Mouse (Mus musculus) central nervous system, embryonic 18 days (tissue): Measurements from ENCODE around the gene Cntd1. TPM values are rescaled to one million over a fixed set of nuclear protein-coding genes. Genes with fewer than 3 reads are reported as not detected.

Experiments used
- polyA plus RNA-seq: library from polyadenylated mRNA; depleted of rRNA; stranded (reverse); fragments of >200 nt; gene quantifications from 2 replicates; pipeline ENCODE4 v1.2.3, GENCODE M21; 2012; rRNA removed

Cntd1 gene
- 0.66 and 0.69 TPM in 2 replicates for polyA plus RNA-seq

DNA sequence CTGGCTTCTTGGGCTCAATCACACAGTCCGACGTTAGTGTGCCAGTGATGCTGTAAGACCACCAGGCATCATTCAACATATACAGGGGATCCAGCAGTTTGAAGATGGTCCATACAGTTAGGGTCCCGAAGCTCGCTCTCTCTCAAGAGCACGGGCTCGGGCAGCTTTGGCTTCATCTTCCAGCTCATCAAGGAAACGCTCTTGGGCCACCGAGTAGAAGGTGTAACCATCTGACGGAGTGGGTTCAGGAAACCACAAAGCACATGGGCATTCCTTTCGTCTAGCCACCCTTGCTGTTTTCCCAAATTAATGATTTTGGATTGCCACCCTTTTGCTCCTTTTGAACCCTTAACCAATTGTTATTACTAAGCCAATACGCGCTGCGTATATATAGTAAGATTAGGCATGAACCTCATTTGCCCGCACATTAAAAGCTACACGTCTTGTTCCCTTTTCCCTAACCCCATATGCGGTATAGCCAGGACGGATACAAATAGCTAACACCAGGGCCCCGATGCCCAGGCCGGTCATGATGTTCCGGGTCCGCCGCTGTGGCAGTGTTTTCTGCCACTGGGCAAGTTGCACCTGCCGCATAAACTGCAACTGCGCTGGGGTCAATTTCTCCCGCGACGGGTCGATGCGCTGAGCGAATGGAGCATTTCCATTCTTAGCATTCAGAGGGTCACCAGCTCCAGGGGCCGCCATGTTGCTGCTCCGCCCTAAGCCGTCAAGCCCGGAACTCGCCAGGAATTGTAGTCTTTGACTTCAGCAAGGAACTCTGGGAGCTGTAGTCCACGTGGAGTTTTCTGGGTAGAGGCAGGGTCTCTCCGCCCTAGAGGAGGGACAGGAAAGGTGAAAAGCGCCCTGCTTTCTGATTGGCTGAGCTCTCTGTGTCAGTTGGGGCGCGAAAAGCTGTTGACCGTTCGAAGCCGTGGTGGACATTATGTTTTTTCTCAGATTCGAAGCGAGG is at the start of gene Cntd1, which contains the start of gene Coa3:
TSS of gene Cntd1 (plus strand) at position 790 of the 970 bp plus-strand sequence.
TSS of gene Coa3 (minus strand) at position 892 of the 970 bp plus-strand sequence.

DNA sequence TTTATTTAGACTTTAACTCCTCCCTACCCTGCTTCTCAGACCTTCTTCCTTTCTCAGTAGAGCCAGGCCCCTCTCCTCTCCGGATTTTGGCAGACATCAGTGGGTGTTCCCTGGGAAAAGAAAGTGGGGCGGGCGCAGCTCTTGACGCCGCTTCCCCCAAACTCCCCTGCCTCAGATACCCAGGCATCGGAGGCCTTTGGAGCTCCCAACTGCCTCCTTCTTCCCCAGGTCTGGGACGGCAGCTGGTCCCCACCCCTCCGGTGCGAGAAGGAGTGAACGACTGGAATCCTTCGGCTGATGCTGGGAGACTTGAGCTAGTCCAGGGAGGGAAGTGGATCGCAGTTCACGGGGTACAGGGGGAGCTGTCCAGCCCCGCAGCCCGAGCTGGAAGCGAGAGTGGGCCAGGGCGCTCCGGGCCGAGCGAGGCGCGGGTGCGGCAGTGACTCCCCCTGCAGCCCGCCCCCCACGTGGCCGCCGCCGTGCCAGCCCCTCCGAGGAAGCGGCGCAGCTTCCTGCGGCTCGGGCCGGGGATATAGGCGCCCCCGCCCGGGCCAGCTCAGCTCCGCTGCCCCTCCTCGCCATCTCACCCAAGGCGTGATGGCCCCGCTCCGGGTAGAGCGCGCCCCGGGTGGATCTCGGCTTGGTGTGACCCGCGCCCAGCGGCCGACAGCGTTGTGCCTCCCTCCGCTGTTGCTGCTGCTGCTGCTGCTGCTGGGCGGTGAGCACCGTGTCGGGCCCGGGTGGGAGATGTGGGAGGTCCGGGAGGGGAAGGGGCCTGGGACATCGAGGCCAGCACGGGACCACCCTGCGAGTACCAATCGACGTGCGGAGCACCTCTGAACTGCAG is 32.7 kb upstream of the Cntd1 start, which contains the start of gene Ramp2:
TSS of gene Ramp2 (plus strand) at position 174 of the 847 bp plus-strand sequence.

DNA sequence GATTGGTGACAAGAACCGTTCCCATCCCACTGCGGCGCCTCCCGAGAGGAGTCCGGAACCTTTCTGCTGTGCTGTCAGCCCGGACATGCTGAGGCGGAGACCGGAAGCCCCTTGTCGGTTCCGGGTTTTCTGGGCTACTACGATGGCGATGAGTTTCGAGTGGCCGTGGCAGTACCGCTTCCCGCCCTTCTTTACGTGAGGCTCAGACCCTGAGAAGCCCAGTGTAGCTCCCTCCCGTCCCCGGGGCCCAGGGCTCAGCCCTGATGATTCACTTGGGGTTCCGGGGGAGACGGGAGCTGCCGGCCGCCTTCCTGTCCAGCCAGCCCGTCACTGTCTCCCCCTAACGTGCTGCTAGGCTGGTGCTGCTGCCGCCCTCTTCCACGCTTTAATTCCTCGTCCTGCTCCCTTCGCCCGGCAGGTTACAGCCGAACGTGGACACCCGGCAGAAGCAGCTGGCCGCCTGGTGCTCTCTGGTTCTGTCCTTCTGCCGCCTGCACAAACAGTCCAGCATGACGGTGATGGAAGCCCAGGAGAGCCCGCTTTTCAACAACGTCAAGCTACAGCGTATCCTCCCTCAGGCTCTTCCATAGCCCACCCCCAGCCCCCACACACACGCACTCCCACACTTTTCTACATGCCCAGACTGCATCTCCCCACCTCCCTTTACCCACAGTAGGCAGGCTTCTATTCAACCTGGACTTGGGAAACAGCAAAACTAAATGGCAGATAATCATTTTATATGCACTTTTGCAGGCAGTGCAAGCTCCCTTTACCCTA is 25.0 kb upstream of the Cntd1 start, which contains the start of gene Vps25:
TSS of gene Vps25 (plus strand) at position 95 of the 777 bp plus-strand sequence.

DNA sequence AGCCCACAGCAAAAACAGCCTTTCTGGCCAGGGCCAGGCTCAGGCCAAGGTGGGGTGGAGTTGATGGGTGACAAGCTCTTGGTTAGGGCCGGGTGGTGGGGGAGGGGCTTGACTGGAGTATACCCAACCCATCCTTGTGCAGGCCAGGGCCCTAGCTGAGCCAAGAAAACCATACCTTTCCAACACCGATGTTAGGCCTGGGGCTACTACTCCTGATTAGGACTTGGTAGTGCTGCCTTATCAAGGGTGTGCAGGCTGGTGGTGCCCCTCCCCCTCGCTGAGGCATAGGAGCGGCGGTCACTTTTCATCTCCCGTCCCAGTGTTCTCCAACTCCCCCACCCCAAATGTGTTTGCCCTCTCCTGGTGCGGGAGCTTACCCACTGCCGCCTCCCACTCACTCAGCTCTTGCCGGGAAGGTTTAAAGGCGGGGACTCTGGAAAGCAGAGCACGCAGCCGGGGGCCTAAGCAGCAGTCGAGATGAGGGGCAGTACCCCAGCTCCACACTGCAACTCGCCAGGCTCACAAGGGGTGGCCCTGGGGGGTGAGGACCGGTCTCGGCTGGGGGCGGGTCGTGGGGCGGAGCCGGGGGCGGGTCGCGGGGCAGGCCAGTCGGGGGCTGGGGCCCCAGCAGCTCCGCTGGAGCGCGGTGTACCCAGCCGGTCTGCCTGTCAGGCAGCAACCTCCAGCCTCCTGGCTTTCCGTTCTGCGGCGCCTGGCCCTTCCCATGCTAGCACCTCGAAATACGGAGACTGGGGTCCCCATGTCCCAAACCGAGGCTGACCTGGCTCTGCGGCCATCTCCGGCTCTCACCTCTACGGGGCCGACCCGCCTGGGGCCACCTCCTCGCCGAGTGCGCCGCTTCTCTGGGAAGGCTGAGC is 18.6 kb upstream of the Cntd1 start, which contains the start of gene Wnk4:
TSS of gene Wnk4 (plus strand) at position 620 of the 878 bp plus-strand sequence.

DNA sequence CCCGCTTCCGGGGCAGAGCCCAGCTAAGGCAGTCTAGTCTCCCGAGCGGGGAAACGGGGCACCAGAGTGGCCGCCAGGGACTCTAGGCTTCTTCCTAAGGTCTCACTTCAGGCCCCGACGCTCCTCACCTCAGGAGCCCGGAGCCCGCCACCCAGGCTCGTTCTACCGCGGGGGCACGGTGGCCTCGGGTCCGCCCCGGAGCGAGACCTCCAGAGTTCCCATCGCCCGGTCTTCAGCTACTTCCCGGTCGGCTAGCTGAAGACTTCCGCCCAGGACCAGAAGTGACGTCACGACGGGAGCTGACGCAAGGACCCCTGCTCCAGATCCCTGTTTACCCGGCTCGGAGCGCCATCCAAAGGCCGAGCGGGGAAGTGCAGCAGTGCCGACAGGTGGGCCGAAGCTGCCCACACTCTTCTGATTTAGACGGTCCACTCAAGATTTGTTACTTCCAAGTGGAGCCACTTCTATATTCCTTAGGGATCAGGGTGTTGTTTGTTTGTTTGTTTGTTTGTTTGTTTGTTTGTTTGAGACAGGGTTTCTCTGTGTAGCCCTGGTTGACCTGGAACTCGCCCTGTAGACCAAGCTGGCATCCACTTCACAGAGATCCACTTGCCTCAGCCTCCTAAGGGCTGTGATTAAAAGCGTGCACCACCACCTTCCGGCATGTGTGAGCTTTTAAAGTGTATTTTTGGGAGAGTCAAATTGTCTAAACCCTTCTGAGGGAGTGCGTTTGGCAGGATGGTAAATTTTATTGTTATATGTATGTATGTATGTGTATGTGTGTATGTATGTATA is 23.4 kb downstream of the Cntd1 start, which contains the start of gene Becn1:
TSS of gene Becn1 (minus strand) at position 283 of the 795 bp plus-strand sequence.

DNA sequence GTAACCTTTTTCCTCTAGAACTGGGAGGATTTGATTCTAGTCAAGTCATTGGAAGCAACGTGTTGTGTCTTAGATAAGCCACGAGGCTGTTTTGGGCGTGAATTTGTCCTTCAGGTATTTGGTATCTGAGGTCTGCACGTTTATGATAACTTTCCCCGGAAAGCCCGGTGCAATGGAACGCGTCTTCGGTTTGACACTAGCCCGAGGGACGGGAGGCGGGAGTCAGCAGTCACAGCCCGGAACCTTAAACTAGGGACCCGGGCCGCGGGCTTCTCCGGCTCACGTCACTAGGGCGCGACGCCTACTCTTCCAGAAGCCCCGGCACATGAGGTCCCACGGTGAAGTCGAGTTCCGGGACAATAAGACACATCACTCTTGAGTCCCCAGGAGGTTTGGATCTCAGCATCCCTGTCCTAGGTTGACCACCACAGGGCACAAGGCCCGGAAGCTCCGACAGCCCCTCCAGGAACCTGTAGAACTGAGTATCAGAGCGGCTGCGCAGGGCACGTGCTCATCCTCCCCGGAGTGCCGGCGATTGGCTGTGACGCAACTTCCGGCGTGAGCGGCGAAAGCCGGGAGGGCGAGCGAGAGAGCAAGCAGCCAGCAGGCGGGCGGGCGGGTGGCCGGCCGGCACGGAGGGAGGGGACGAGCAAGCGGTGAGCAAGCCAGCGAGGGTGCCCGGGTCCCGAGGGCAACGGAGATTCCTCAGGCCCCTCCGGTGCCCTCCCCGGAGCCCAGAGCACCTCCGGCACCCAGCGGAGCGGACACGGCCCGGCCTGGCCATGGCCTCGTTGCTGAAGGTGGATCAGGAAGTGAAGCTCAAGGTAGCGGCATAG is 37.1 kb downstream of the Cntd1 start, which contains the start of gene Psme3:
TSS of gene Psme3 (plus strand) at position 549 of the 836 bp plus-strand sequence.

DNA sequence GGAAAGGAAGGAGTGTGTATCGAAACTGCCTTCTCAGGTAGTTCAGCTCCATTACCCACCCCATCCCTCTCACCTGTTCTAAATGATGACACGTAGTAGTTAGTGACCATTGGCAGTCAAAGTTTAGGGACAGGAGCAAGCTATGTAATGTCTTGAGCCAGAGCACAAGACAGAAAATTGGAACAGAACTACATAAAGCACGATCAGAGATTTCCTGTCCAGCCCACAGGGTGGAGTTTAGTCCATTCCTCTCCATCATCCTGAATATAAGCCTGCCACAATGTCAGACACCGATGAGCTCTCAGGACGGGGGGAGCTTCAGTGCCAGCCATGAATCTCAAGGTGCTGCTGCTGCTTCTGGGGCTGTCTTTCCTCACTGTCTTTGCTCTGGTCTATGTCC is 46.0 kb downstream of the Cntd1 start, which contains the start of gene Aoc2:
TSS of gene Aoc2 (plus strand) at position 301 of the 400 bp plus-strand sequence.

DNA sequence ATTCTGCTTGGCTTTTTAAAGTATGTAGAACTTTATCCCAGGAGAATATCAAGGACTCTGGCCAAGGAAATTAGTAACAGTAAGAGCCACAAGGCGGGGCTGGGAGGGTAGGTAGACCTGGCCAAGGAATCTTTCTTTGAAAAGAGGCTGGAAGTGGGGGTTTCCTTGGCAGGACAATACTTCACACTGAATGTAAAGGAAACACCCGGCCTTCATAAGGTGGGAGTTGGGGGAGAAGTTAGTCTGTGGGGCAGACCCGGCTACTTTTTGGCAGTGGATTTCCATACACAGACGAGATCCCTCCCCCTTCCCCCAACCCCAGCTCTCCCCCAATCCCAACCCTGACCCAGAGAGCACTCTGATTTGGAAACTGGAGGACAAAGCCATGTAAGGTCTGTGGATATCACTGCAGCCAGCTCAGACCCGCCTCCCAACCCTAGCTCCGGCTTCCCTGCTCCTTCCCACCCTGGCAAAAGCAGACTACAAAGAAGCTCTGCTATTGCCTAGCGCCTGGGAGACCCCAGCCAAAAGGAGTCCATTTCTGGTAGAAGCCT is 51.6 kb downstream of the Cntd1 start, which contains the start of gene Aoc3:
TSS of gene Aoc3 (plus strand) at position 235 of the 554 bp plus-strand sequence.

Other genes starting within 250 kb of the Cntd1 start
- gene Naglu, start 209.0 kb upstream of the Cntd1 start, polyA plus RNA-seq = 10.6 and 11.5 TPM in 2 replicates
- 0.63 and 0.65 TPM in 2 replicates for gene Hsd17b1, start 200.6 kb upstream of the Cntd1 start, polyA plus RNA-seq
- 49.3 and 50.2 TPM in 2 replicates for gene Coasy, start 196.4 kb upstream of the Cntd1 start, polyA plus RNA-seq
- 65.4 and 71.6 TPM in 2 replicates for gene Mlx, start 191.7 kb upstream of the Cntd1 start, polyA plus RNA-seq
- 19.1 and 19.5 TPM in 2 replicates for gene Psmc3ip, start 183.6 kb upstream of the Cntd1 start, polyA plus RNA-seq
- gene Retreg3, start 159.1 kb upstream of the Cntd1 start, polyA plus RNA-seq = 66.9 and 68.5 TPM in 2 replicates
- gene Tubg1, start 159.1 kb upstream of the Cntd1 start, polyA plus RNA-seq = 15.2 and 15.6 TPM in 2 replicates
- 31.8 and 33.7 TPM in 2 replicates for gene Tubg2, start 123.1 kb upstream of the Cntd1 start, polyA plus RNA-seq
- gene Cntnap1, start 108.5 kb upstream of the Cntd1 start, polyA plus RNA-seq = 7.4 and 9.2 TPM in 2 replicates
- 6.5 and 7.9 TPM in 2 replicates for gene Plekhh3, start 107.7 kb upstream of the Cntd1 start, polyA plus RNA-seq
- 0.21 and 0.28 TPM in 2 replicates for gene Ccr10, start 103.6 kb upstream of the Cntd1 start, polyA plus RNA-seq
- gene Ezh1, start 52.5 kb upstream of the Cntd1 start, polyA plus RNA-seq = 37.9 and 39.6 TPM in 2 replicates
- gene Ramp2, start 33.0 kb upstream of the Cntd1 start, polyA plus RNA-seq = 79.4 and 81.7 TPM in 2 replicates
- 56.9 and 58.5 TPM in 2 replicates for gene Vps25, start 25.3 kb upstream of the Cntd1 start, polyA plus RNA-seq
- 4.4 and 5.4 TPM in 2 replicates for gene Wnk4, start 18.4 kb upstream of the Cntd1 start, polyA plus RNA-seq
- gene Coa3, start 102 bp downstream of the Cntd1 start, polyA plus RNA-seq = 165 and 213 TPM in 2 replicates
- gene Becn1, start 23.3 kb downstream of the Cntd1 start, polyA plus RNA-seq = 115 and 124 TPM in 2 replicates
- 103 and 105 TPM in 2 replicates for gene Psme3, start 37.2 kb downstream of the Cntd1 start, polyA plus RNA-seq
- 7.0 and 7.4 TPM in 2 replicates for gene Aoc2, start 46.1 kb downstream of the Cntd1 start, polyA plus RNA-seq
- gene Aoc3, start 51.6 kb downstream of the Cntd1 start, polyA plus RNA-seq = 0.52 and 0.82 TPM in 2 replicates
- gene G6pc, start 88.5 kb downstream of the Cntd1 start, polyA plus RNA-seq = 0.03 and 0.05 TPM in 2 replicates
- 49.2 and 49.6 TPM in 2 replicates for gene Aarsd1, start 138.6 kb downstream of the Cntd1 start, polyA plus RNA-seq
- 4.1 and 4.2 TPM in 2 replicates for gene Gm27029, start 145.8 kb downstream of the Cntd1 start, polyA plus RNA-seq
- gene Rundc1, start 146.1 kb downstream of the Cntd1 start, polyA plus RNA-seq = 29.8 and 30.1 TPM in 2 replicates
- gene Ptges3l, start 146.3 kb downstream of the Cntd1 start, polyA plus RNA-seq = 2.3 and 5.0 TPM in 2 replicates
- gene Rpl27, start 163.3 kb downstream of the Cntd1 start, polyA plus RNA-seq = 841 and 842 TPM in 2 replicates
- gene Ifi35, start 169.4 kb downstream of the Cntd1 start, polyA plus RNA-seq = 6.2 and 7.4 TPM in 2 replicates
- 118 and 125 TPM in 2 replicates for gene Rnd2, start 186.0 kb downstream of the Cntd1 start, polyA plus RNA-seq
- 162 and 171 TPM in 2 replicates for gene Vat1, start 187.2 kb downstream of the Cntd1 start, polyA plus RNA-seq